Mouse (Mus musculus) right cerebral cortex, adult 18-20 months (tissue): Measurements from ENCODE around the gene Hdhd3.
"Not testable (repeated sequence)": the region's sequence is repeated elsewhere in the genome, so short reads cannot be mapped to it uniquely, and the experiment has no call there.

Experiments
- DNase-seq: peaks from one replicate; pipeline ENCODE4 v3.0.0; 2022; ENCODE audit warnings: mixed read lengths

The Hdhd3 gene

GRCm38 (mm10) chr4:62508839-62509238 lies 5.6 kb upstream of the Hdhd3 start:
- DNase-seq, result no peak

- DNase-seq, result no peak
Measured at GRCm38 (mm10) chr4:62506798-62507197, 3.5 kb upstream of the Hdhd3 start.

GRCm38 (mm10) chr4:62505991-62506390 lies 2.7 kb upstream of the Hdhd3 start:
- no peak for DNase-seq

GRCm38 (mm10) chr4:62502969-62503368 lies 298 bp downstream of the Hdhd3 start:
- DNase-seq, result no peak

GRCm38 (mm10) chr4:62501964-62502732 lies 1.1 kb downstream of the Hdhd3 start:
- peak; percentile 92 for DNase-seq

GRCm38 (mm10) chr4:62501534-62501933 lies 1.7 kb downstream of the Hdhd3 start:
- no peak for DNase-seq

GRCm38 (mm10) chr4:62500799-62501198 lies 2.5 kb downstream of the Hdhd3 start:
- DNase-seq, result no peak

- DNase-seq, result peak; percentile 87
Measured at GRCm38 (mm10) chr4:62496815-62497214, 6.5 kb downstream of the Hdhd3 start.

GRCm38 (mm10) chr4:62495946-62496345 lies 7.3 kb downstream of the Hdhd3 start:
- DNase-seq, result no peak

- DNase-seq, result no peak
Measured at GRCm38 (mm10) chr4:62494230-62494629, 9.0 kb downstream of the Hdhd3 start.

GRCm38 (mm10) chr4:62492682-62493081 lies 10.6 kb downstream of the Hdhd3 start:
- DNase-seq, result no peak

GRCm38 (mm10) chr4:62487914-62488313 lies 15.4 kb downstream of the Hdhd3 start:
- DNase-seq, result no peak

- no peak for DNase-seq
Measured at GRCm38 (mm10) chr4:62487172-62487571, 16.1 kb downstream of the Hdhd3 start.

- no peak for DNase-seq
Measured at GRCm38 (mm10) chr4:62486162-62486696, 17.0 kb downstream of the Hdhd3 start.

- DNase-seq, result no peak
Measured at GRCm38 (mm10) chr4:62485450-62486161, 17.7 kb downstream of the Hdhd3 start.

GRCm38 (mm10) chr4:62484928-62485327 lies 18.3 kb downstream of the Hdhd3 start:
- no peak for DNase-seq

- no peak for DNase-seq
Measured at GRCm38 (mm10) chr4:62480709-62481605, 22.3 kb downstream of the Hdhd3 start.

GRCm38 (mm10) chr4:62479937-62480708 lies 23.1 kb downstream of the Hdhd3 start, which contains the start of gene Bspry:
Bspry (plus strand) TSS chr4:62480053.
- DNase-seq, result no peak

- not testable (repeated sequence) for DNase-seq
Measured at GRCm38 (mm10) chr4:62479593-62479936, 23.7 kb downstream of the Hdhd3 start.

GRCm38 (mm10) chr4:62477542-62478244 lies 25.6 kb downstream of the Hdhd3 start:
- DNase-seq, result no peak

- DNase-seq, result no peak
Measured at GRCm38 (mm10) chr4:62475793-62476192, 27.5 kb downstream of the Hdhd3 start.
